Mouse (Mus musculus) adrenal gland, postnatal 10 days (tissue): ENCODE data around the gene Ccdc88c. TPM values are rescaled to one million over a fixed set of nuclear protein-coding genes. Genes with fewer than 3 reads are reported as not detected.

ENCODE experiments used
- DNase-seq: peaks from one replicate; pipeline ENCODE4 v3.0.0; 2021; ENCODE audit warnings: mixed read lengths
- total RNA-seq, 2 experiments: library from RNA; stranded (reverse); gene quantifications; 2 replicates each; pipeline ENCODE4 v1.2.3; 2021

Ccdc88c gene
- total RNA-seq, 2 experiments from 2014 or later = 9.2 to 16.4 TPM

- DNase-seq = peak; percentile 78
Observed at GRCm38 (mm10) chr12:100925644-100926619, 102.9 kb downstream of the Ccdc88c start.

GRCm38 (mm10) chr12:100924646-100925339, 104.1 kb downstream of the Ccdc88c start:
- peak; percentile 22 for DNase-seq

DNA sequence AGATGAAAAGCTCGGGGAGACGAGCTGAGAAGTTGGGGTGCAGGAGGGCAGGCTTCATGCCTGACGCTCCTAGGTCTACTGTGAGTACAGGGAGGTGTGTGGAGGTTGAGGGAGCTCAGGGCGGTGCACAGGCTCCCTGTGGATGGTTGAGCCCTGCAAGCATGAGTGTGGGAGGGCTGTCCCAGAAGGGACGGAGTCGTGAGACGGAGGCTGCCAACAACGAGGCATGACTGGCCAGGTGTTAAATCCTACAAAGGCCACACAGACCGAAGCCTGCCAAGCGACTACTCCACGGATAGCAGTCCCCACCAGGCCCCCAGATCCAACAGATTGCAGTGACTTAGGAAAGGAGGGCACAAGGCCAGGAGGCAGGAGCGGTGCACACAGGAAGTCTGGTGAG, 118.1 kb downstream of the Ccdc88c start:
- no peak for DNase-seq

- no peak for DNase-seq
Observed at GRCm38 (mm10) chr12:100909765-100910164, 119.1 kb downstream of the Ccdc88c start.

DNA sequence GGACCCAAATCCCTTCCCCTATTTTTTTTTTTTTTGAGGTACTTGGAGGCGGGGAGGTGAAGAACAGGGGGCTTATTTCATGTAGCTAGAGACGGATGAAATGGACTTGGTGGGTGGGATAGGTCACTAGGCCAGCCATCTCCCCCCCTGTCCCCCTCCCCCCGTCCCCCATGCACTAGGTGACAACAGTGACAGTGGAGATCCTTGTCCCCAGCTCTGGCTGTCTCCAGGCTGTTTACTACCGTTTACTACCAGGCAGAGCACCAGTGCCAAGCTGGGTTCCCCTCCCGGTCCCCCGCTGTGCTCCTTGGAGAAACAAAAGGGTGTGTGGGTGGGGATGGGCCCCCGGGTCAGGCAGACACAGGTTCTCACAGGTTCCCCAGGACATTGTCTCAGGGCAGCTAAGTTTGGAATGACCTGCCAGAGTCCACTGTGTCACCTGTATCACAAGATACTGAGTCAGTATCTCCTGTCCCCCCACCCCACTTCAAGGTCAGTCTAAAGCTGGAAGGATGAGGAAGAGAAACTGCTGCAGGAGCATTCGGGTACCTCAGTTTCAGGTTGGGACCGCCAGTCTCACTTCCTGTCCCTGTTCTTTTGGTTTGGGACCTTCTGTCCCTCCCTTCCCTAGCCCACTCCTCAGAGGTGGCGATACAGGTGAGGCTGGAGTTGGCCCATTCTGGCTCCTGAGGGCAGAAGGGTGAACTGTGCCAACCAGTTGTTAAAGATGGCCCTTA, 120.4 kb downstream of the Ccdc88c start:
- DNase-seq = no peak

GRCm38 (mm10) chr12:100907598-100908297, 121.1 kb downstream of the Ccdc88c start, which contains the start of gene Gpr68:
Gpr68 (minus strand) TSS chr12:100908198.
- peak; percentile 61 for DNase-seq

DNA sequence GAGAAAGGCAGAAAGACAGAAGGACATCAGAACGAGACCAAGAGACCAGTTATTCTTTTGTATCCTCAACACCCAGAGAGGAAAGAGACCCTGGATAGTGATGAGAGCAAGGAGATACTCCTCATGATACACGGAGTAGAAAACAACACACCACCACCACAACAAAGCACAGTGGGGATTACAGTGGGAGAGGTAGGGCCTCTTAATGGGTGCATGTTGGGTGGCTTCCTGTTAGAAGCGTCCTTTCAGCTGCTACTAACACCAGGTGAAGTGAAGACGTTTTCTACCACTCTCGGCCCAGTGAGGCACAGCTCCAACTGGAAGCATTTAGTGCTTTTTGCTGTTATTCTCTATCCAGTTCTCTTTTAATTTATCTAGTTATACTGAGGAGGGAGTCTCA, 122.0 kb downstream of the Ccdc88c start:
- no peak for DNase-seq

- no peak for DNase-seq
Observed at GRCm38 (mm10) chr12:100903761-100904160, 125.1 kb downstream of the Ccdc88c start.

DNA sequence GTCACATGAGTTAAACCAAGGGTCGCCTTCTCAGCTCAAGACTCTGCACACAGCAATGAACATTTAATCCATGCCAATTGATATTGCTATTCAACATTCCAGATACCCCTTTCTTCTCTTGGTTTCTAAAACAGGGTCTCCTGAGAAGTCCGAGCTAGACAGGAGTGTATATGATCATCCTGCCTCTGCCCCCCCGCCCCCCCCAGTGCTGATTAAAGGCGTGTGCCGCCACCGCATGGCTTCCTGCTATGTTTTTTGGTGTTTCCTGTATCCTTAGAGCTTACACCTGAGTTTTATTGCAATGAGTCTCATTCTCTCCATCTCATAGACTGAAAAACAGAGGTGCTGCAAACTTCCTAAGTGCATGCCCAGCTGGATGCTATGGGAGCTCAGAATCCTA, 127.5 kb downstream of the Ccdc88c start:
- DNase-seq = no peak

DNA sequence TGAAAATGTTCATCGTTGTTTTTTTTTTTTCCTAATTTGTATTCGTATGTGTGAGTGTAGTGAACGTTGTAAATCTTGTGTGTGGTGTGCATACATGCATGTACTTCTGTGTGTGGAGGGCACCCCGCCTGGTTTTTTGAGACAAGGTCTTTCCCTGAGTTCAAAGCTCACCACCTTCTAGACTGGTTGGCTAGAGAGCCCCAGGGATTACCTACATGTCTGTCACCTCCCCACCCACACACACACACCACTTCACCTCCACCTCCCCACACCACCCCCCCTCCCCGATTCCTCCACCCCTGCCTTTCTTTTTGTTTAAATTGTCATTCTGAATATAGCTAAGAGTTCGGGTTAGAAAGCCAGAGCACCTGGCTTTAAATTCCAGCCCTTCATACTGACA, 128.0 kb downstream of the Ccdc88c start:
- DNase-seq = no peak

DNA sequence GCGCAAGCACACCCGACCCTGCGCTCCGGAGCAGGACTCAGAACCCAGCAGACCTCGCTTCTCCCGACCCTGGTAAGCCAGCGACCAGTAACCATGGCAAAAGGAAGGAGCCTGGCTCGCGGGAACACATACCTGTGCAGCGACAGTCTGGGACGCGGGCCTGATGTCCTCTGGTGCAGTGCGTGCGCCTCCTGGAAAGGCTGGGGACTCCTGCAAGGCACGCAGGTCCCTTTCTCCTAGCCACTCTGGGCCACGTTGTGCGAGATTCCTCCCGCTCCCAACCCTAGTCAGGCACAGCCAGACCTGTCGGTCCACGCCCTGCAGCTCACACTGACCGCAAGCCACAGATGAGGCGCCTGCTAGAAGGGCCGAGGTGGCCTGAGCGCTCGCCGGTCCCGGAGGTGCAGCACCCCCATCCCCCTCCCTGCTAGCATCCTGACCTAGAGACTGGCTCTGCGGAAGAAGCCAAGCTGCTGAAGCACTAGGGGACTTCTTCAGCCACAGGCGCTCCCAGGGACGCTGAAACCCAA, 129.7 kb downstream of the Ccdc88c start:
- peak; percentile 15 for DNase-seq

GRCm38 (mm10) chr12:100897736-100898650, 130.9 kb downstream of the Ccdc88c start:
- DNase-seq = no peak

DNA sequence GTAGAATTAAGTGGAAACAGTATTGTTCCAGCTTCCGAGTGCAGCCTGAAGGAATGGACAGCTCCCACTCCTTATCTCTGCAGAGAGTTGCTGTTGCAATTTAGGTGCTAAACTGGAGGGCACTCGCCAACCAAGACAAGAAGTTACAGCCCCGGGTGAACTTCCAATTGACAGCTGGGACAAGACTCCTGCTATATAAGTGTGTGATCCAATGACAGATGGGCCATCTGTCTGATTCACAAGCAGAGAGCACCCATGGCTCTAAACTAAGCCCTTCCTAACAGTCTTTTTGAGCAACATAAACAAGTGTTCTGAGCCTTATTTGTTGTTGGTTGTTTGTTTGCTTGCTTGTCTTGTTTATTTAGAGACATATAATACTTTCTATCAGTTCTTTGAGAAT, 132.2 kb downstream of the Ccdc88c start:
- DNase-seq = no peak

GRCm38 (mm10) chr12:100895504-100895903, 133.4 kb downstream of the Ccdc88c start:
- no peak for DNase-seq

DNA sequence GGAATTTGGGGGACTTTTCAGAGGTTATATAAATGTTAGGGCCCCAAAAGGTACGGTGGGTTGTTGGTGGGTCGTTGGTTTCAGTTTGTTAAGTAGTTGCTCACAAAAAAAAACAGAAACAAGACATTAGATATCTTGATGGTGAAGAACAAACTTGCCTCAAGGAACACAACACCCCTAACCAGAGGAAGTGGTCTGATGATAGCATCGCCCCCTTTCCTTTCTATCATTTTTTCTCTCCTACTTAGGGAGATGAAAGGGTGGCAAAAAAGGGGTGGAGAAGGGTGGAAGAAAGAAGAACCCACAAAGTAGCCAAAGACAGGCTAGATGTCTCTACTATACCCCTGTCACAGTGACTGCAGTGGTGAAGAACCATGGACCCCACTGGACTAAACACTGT, 138.3 kb downstream of the Ccdc88c start:
- DNase-seq = no peak

GRCm38 (mm10) chr12:100887801-100888258, 141.0 kb downstream of the Ccdc88c start:
- no peak for DNase-seq

GRCm38 (mm10) chr12:100886877-100887276, 142.0 kb downstream of the Ccdc88c start:
- no peak for DNase-seq

GRCm38 (mm10) chr12:100885585-100885984, 143.3 kb downstream of the Ccdc88c start:
- no peak for DNase-seq

DNA sequence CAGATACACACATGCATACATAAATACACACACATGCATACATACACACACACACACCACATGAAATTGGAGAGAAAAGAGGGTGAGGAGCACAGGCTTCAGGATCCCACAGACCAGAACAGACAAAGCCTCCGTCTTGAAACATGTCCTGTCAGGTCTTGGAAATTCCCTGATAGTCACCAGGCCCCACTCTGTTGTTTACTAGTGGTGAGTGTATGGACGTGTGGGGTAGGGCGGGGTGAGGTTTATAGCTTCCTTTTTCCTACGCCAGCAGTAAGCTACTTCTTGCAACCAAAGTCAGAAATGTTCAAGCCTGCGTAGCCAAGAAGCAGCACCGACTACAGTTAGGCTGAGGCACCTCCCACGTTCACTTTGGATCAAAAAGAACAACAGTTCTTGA, 145.7 kb downstream of the Ccdc88c start:
- DNase-seq = no peak

DNA sequence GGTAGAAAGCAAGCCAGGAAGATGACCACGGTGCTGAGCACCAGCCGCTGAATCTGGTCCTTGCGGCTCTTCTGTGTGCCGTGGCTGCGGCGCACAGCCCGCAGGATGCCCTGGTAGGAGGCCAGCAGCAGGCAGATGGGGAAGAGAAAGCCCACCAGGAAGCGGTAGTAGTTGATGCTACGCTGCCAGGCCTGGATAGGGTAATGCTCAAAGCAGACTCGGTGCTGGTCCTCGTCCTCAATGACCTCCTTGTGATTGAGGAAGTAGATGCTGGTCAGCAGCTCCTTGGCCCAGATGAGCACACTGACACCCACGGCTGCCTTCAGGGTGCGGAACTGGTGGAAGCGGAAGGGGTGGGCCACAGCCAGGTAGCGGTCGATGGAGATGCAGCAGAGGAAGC, 150.3 kb downstream of the Ccdc88c start:
- DNase-seq = no peak
